Mouse (Mus musculus) hindbrain, embryonic 11.5 days (tissue): Measurements from ENCODE around the gene Dcp1a. TPM values are rescaled to one million over a fixed set of nuclear protein-coding genes. Genes with fewer than 3 reads are reported as not detected.

Experiments used
- ATAC-seq: fragments of 200-750 bp; cut with Nextera tagmentation; 2 replicates; pipeline ENCODE4 v1.8.0; 2017; ENCODE audit warnings: mild to moderate bottlenecking, moderate TSS enrichment, moderate library complexity; ENCODE audit not compliant: low FRiP score
- DNase-seq: peaks from one replicate; pipeline ENCODE4 v3.0.0-alpha.2; 2015; ENCODE audit warnings: low spot score
- H3K27ac ChIP-seq: fragments of 300-500 bp; sonication (generic); 2 replicates; pipeline ENCODE4 v1.5.1; 2014; ENCODE audit warnings: mild to moderate bottlenecking, low read depth, low read length
- H3K27me3 ChIP-seq: fragments of 300-500 bp; sonication (generic); 2 replicates; pipeline ENCODE4 v1.6.1; 2014; ENCODE audit warnings: mild to moderate bottlenecking, low read length, moderate library complexity, mixed read lengths; ENCODE audit not compliant: control insufficient read depth, insufficient read depth
- H3K36me3 ChIP-seq: fragments of 300-500 bp; sonication (generic); 2 replicates; pipeline ENCODE4 v1.6.1; 2014; ENCODE audit warnings: mild to moderate bottlenecking, low read length, moderate library complexity, mixed read lengths; ENCODE audit not compliant: control insufficient read depth, insufficient read depth
- H3K4me1 ChIP-seq: fragments of 300-500 bp; sonication (generic); replicated peaks from 2 replicates; pipeline ENCODE4 v1.6.1; 2014; ENCODE audit warnings: low read length, mixed read lengths; ENCODE audit not compliant: control insufficient read depth, insufficient read depth
- H3K4me2 ChIP-seq: fragments of 300-500 bp; sonication (generic); replicated peaks from 2 replicates; pipeline ENCODE4 v1.6.1; 2014; ENCODE audit warnings: mild to moderate bottlenecking, low read depth, low read length
- H3K4me3 ChIP-seq: fragments of 300-500 bp; sonication (generic); 2 replicates; pipeline ENCODE4 v1.5.1; 2014; ENCODE audit warnings: low read depth, low read length
- H3K9ac ChIP-seq: fragments of 300-500 bp; sonication (generic); 2 replicates; pipeline ENCODE4 v1.6.1; 2014; ENCODE audit warnings: low read depth, low read length
- H3K9me3 ChIP-seq: fragments of 300-500 bp; sonication (generic); 2 replicates; pipeline ENCODE4 v1.6.1; 2016; ENCODE audit warnings: low read length; ENCODE audit not compliant: control insufficient read depth
- WGBS: fragments of 180-500 bp; shearing (Covaris S2); extraction: QIAGEN DNeasy Blood & Tissue Kit; methylation state at CpG from one replicate; pipeline ENCODE4 v1.1.7; 2014; 5-methylcytosine and 5-hydroxymethylcytosine counted together
- polyA plus RNA-seq: library from polyadenylated mRNA; unstranded; fragments of >200 nt; fragmentation: Nextera tagmentation; extraction: Ambion mirVana; gene quantifications from 2 replicates; pipeline ENCODE4 v1.2.1, GENCODE M21; 2014

The Dcp1a gene
- polyA plus RNA-seq, 1 experiment from 2014 or later = 27.4 TPM

DNA sequence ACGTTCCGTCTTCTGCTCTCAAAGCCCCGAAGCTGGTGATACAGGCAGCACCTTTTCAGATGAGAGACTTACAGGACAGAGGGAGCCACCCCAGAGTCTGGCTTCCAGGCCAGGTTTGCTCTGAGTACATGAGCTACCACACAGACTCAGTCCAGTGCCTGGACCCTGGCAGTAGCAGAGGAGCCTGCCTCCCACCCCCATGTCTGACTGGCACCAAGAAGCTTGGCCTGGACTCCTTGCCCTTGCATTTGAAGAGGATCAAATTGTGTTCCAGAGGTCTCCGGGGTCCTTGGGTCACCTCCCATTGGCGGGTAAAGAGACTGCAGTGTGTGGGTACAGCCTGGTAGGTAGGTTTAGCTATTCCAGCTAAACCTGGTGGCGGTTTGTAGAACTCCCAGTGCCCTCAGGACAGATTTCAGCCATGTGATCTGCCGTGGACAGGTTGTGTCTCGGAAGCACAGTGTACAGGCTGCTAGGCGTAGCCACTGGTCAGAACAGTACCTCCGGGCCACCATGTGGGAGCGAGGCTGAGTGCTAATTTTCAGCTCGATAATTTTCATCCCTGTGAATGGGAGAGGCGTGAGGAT, 81.6 kb downstream of the Dcp1a start:
- Histone ChIP-seq H3K27me3 (no peaks in the 10 kb centered on the region), H3K4me1 (no peaks in the 10 kb centered on the region), H3K4me3 (no peak overlapping the region), H3K9me3 (no peaks in the 10 kb centered on the region), H3K4me2 (no peak overlapping the region), H3K9ac (no peak overlapping the region), H3K36me3 (peaks cover 3% of the 10 kb centered on the region; the same call in 1 of the 2 replicates), H3K27ac (no peak overlapping the region)
- DNase-seq (no peak), ATAC-seq (no peak)
- 94% methylated on average over 13 of the region's 13 CpGs for WGBS

DNA sequence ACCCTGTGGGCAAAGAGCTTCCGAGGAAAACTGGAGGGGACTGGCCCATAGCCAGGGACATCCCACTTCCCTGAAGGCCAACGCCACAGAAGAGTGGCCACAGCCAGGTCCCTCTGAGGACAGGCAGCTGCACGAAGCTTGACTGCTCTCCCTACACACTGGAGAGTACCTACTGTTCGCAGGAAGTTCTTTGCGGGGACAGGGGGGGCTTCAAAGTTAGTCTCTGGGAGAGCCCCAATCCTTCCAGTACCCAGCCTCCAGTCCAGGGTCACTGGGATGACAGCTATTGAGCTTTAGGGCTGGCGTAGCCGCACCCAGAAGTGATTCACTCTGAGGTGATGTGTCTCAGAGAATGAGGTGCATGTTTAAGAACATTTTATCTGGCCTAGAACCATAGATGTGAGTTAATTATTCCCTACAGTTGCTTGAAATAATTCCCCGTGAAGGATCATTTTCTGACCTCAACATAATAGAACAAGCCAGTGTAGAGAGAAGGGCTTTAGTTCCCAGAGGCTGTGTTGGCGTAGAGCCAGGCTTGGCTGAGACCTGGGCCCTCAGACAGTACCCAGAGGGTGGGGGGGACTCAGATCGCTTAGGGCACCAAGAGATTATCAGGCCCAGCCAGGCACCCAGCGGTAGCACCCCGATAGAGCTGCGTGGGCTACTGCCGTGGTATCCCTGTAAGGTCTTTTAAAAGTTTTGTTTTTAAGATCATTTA, 82.3 kb downstream of the Dcp1a start:
- Histone ChIP-seq H3K4me3 (no peak overlapping the region), H3K4me1 (no peaks in the 10 kb centered on the region), H3K9me3 (no peaks in the 10 kb centered on the region), H3K36me3 (peaks cover 4% of the 10 kb centered on the region; the same call in 1 of the 2 replicates), H3K27me3 (no peaks in the 10 kb centered on the region), H3K27ac (no peak overlapping the region), H3K4me2 (no peak overlapping the region), H3K9ac (no peak overlapping the region)
- 95% methylated on average over 14 of the region's 14 CpGs for WGBS
- DNase-seq (no peak), ATAC-seq (no peak)

DNA sequence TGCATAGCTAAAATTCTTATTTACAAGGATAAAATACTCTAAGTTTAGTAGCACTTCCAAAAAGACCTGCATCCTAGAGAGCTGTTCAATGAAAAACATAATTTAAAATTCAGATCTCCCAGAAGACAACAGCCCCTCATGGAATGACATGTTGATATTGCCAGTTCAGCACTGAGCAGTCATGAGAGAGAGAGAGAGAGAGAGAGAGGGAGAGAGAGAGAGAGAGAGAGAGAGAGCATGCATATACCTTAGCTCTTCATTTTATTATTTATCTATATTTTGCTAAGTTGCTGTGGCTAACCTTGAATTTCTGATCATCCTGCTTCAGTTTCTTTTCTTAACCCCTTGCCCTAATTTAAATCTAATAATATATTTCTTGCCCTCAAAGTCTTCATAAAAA, 83.0 kb downstream of the Dcp1a start:
- Histone ChIP-seq H3K4me1 (no peaks in the 10 kb centered on the region), H3K9ac (no peak overlapping the region), H3K4me2 (no peak overlapping the region), H3K27me3 (no peaks in the 10 kb centered on the region), H3K36me3 (peaks cover 8% of the 10 kb centered on the region; the same call in 1 of the 2 replicates), H3K9me3 (no peaks in the 10 kb centered on the region), H3K4me3 (no peak overlapping the region), H3K27ac (no peak overlapping the region)
- DNase-seq = no peak
- no peak for ATAC-seq

DNA sequence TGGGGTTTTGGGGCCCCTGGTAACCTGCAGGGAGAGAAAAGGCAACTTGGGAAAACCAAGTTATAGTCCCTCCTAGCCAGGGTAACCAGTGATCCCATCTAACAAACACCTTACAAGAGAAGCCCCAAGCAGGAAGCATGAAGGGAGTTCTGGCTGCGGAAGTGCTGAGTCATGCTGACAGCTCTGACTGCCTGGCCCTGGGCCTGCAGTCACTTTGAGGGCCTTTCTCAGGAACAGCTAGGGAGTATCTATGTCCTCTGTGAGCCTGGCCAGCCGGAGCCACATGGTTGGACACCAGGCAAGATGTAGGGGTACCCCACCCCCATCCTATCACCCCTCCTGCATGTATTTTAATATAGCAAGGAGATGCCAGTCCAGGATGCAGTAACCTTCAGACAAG, 85.1 kb downstream of the Dcp1a start:
- H3K27ac ChIP-seq = no peak overlapping the region
- DNase-seq (no peak), ATAC-seq (no peak)

DNA sequence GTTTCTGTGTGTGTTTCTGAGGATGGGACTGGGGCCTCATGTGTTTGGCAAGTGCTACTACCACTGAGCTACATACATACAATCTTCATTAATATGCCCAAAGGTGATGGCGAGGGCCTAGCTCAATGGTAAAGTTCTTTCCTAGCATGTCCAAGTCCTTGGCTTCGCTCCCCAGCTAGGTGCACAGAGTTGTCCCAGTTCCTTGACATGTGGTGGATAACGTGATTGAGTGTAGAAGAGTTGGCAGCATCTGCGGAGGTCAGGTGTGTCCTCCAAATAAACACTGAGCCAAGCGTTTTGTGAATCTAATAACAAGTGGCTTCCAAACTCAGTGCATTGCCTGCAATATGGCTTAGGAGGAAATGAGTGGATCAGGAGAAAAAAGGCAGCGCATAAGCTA, 87.0 kb downstream of the Dcp1a start:
- no peaks in the 10 kb centered on the region for H3K27me3 ChIP-seq
- no peak overlapping the region for H3K27ac ChIP-seq
- no peaks in the 10 kb centered on the region for H3K9me3 ChIP-seq
- H3K4me3 ChIP-seq = no peak overlapping the region
- ATAC-seq = no peak
- WGBS = 93% methylated on average over 6 of the region's 6 CpGs
- no peak for DNase-seq
- no peak overlapping the region for H3K4me2 ChIP-seq
- H3K4me1 ChIP-seq = no peaks in the 10 kb centered on the region
- H3K36me3 ChIP-seq = peaks cover 26% of the 10 kb centered on the region
- no peak overlapping the region for H3K9ac ChIP-seq

More for the DNA sequence above, 85.1 kb downstream of the Dcp1a start:
- H3K36me3 ChIP-seq = peaks cover 22% of the 10 kb centered on the region; the same call in 1 of the 2 replicates
- no peaks in the 10 kb centered on the region for H3K4me1 ChIP-seq
- H3K4me3 ChIP-seq = no peak overlapping the region
- no peaks in the 10 kb centered on the region for H3K9me3 ChIP-seq
- H3K9ac ChIP-seq = no peak overlapping the region
- H3K4me2 ChIP-seq = no peak overlapping the region
- no peaks in the 10 kb centered on the region for H3K27me3 ChIP-seq
- WGBS = 94% methylated on average over 2 of the region's 2 CpGs

DNA sequence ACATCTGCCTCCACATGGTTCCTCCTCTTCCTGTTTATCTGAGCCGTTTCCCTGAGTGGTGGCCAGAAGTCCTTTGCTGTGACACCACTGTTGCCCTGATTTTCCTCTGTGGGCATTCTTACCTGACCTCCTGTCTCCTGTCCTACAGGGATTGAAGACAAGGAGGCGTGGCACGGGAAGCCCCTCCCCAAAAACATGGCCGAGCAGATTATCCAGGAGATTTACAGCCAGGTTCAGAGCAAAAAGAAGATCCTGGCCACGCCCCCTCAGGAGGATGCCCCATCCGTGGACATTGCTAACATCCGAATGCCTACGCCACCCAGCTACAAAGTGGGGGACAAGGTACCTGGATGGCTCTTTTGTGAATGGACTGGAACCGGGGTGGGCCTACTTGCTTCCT, 88.7 kb downstream of the Dcp1a start:
- no peak overlapping the region for H3K4me3 ChIP-seq
- H3K4me1 ChIP-seq = no peaks in the 10 kb centered on the region
- peaks cover 38% of the 10 kb centered on the region for H3K36me3 ChIP-seq
- 95% methylated on average over 9 of the region's 9 CpGs for WGBS
- no peaks in the 10 kb centered on the region for H3K27me3 ChIP-seq
- no peaks in the 10 kb centered on the region for H3K9me3 ChIP-seq
- DNase-seq (no peak), ATAC-seq (no peak)
- no peak overlapping the region for H3K27ac ChIP-seq
- no peak overlapping the region for H3K4me2 ChIP-seq
- no peak overlapping the region for H3K9ac ChIP-seq

DNA sequence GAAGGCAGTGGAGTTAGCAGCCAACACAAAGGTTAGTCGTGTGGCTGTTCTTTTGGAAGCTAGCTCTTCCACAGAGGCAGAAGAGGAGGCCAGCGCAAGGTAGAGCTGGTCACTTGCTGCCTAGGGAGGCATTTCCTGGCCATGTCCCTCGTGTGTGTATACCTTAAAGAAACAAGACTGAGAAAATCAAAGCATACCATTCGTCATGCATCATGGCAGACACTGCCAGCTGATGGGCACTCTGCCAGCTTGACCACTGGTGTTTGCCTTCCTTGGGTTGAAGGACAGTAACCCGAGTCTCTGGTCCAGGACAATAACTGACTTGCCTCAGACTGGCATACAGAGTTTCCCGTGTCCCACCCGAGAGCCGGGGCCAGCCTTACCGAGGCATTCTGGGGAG, 91.0 kb downstream of the Dcp1a start:
- Histone ChIP-seq H3K27me3 (no peaks in the 10 kb centered on the region), H3K9me3 (no peaks in the 10 kb centered on the region), H3K9ac (no peak overlapping the region), H3K4me2 (no peak overlapping the region), H3K4me3 (no peak overlapping the region), H3K27ac (no peak overlapping the region), H3K4me1 (no peaks in the 10 kb centered on the region), H3K36me3 (peaks cover 36% of the 10 kb centered on the region)
- ATAC-seq (no peak), DNase-seq (no peak)
- WGBS = 91% methylated on average over 9 of the region's 9 CpGs

DNA sequence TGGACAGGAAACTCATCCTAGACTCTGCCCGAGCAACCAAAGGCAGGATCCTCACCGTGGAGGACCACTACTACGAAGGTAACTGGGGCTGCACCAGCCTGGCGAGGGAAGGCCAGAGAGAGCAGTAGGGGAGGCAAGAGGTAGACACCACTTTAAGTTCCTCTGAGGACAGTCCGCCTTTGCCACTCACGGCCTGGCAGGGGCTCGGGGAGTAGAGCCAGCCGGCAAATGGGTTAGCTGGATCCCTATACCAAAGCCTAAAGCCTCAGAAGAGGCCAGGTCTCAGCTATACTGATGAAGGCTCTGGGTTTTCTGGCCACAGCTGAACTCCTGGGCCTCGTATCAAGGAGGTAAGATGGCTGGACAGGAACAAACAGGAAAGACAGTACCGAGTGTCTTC, 92.9 kb downstream of the Dcp1a start:
- Histone ChIP-seq H3K4me1 (no peaks in the 10 kb centered on the region), H3K36me3 (peaks cover 31% of the 10 kb centered on the region), H3K27ac (no peak overlapping the region), H3K9ac (no peak overlapping the region), H3K4me3 (no peak overlapping the region), H3K27me3 (no peaks in the 10 kb centered on the region), H3K4me2 (no peak overlapping the region), H3K9me3 (no peaks in the 10 kb centered on the region)
- ATAC-seq (no peak), DNase-seq (no peak)
- 90% methylated on average over 10 of the region's 10 CpGs for WGBS

DNA sequence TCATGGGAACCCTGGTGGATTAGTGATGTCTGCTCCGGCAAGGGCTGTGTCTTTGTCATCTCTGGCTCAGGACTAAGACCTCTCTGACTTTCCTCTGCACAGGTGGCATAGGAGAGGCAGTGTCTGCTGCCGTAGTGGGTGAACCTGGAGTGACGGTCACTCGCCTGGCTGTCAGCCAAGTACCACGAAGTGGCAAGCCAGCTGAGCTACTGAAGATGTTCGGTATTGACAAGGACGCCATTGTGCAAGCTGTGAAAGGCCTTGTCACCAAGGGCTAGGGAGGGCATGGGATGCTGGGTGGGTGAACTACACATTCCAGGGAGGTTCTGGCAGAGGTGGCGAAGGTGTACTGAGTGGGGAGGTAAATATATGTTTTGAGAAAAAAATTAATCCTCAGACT, 93.9 kb downstream of the Dcp1a start:
- Histone ChIP-seq H3K4me1 (no peaks in the 10 kb centered on the region), H3K36me3 (peaks cover 26% of the 10 kb centered on the region), H3K27ac (no peak overlapping the region), H3K9me3 (no peaks in the 10 kb centered on the region), H3K4me3 (no peak overlapping the region), H3K4me2 (no peak overlapping the region), H3K27me3 (no peaks in the 10 kb centered on the region), H3K9ac (no peak overlapping the region)
- WGBS = 87% methylated on average over 8 of the region's 8 CpGs
- ATAC-seq (no peak), DNase-seq (no peak)
